Mouse (Mus musculus): ENCODE measurements around the gene Taldo1. TPM values are rescaled to one million over a fixed set of nuclear protein-coding genes. Genes with fewer than 3 reads are reported as not detected.
A peak's percentile ranks its signal among the peaks of the same experiment; 100 is the strongest.

Taldo1 gene
- 100 to 1,000 TPM; 120 to 128 TPM for total RNA-seq (2021)
- long read RNA-seq, experiment 1, transcript Taldo1-201 (8 exons, 1,229 nt): major isoform, 241 of 256 reads
- long read RNA-seq, experiment 1, partial matches to known transcripts: 4 of 256 reads
- long read RNA-seq, experiment 1, other reads (novel, unspliced or antisense): 11 of 256 reads
- long read RNA-seq, experiment 2, transcript Taldo1-201 (8 exons, 1,229 nt): major isoform, 216 of 223 reads
- long read RNA-seq, experiment 2, partial matches to known transcripts: 2 of 223 reads
- long read RNA-seq, experiment 2, other reads (novel, unspliced or antisense): 5 of 223 reads

- DNase-seq (ENCODE audit: low spot score in 2 of 2): peak; percentile 90 to 97
Measured at GRCm38 (mm10) chr7:141391625-141392551, at the start of gene Taldo1. Taldo1 (plus strand) TSS chr7:141392199.

GRCm38 (mm10) chr7:141343230-141343629 lies 48.8 kb upstream of the Taldo1 start:
- no peak for DNase-seq (ENCODE audit: low spot score in 2 of 2)

- DNase-seq (ENCODE audit: low spot score in 2 of 2): no peak
Measured at GRCm38 (mm10) chr7:141343696-141344095, 48.3 kb upstream of the Taldo1 start.

GRCm38 (mm10) chr7:141344787-141345186 lies 47.2 kb upstream of the Taldo1 start:
- DNase-seq (ENCODE audit: low spot score in 2 of 2): no peak

- DNase-seq (ENCODE audit: low spot score in 2 of 2): no peak
Measured at GRCm38 (mm10) chr7:141351061-141351460, 40.9 kb upstream of the Taldo1 start.

- no peak for DNase-seq (ENCODE audit: low spot score in 2 of 2)
Measured at GRCm38 (mm10) chr7:141355051-141355450, 36.9 kb upstream of the Taldo1 start.

- DNase-seq (ENCODE audit: low spot score in 2 of 2): no peak
Measured at GRCm38 (mm10) chr7:141355626-141356326, 36.2 kb upstream of the Taldo1 start.

- peak in 1 of 2 experiments; percentile 7 for DNase-seq (ENCODE audit: low spot score in 2 of 2)
Measured at GRCm38 (mm10) chr7:141356971-141357370, 35.0 kb upstream of the Taldo1 start.

GRCm38 (mm10) chr7:141361510-141361909 lies 30.5 kb upstream of the Taldo1 start:
- DNase-seq (ENCODE audit: low spot score in 2 of 2): no peak

GRCm38 (mm10) chr7:141363106-141363751 lies 28.8 kb upstream of the Taldo1 start:
- DNase-seq (ENCODE audit: low spot score in 2 of 2): peak in 1 of 2 experiments; percentile 47

- no peak for DNase-seq (ENCODE audit: low spot score in 2 of 2)
Measured at GRCm38 (mm10) chr7:141363752-141364125, 28.3 kb upstream of the Taldo1 start.

GRCm38 (mm10) chr7:141364349-141365048 lies 27.5 kb upstream of the Taldo1 start:
- DNase-seq (ENCODE audit: low spot score in 2 of 2): no peak

GRCm38 (mm10) chr7:141365049-141365445 lies 27.0 kb upstream of the Taldo1 start:
- no peak for DNase-seq (ENCODE audit: low spot score in 2 of 2)

GRCm38 (mm10) chr7:141367358-141367757 lies 24.6 kb upstream of the Taldo1 start:
- DNase-seq (ENCODE audit: low spot score in 2 of 2): no peak

GRCm38 (mm10) chr7:141369918-141370317 lies 22.1 kb upstream of the Taldo1 start:
- DNase-seq (ENCODE audit: low spot score in 2 of 2): no peak

GRCm38 (mm10) chr7:141371942-141372595 lies 19.9 kb upstream of the Taldo1 start:
- DNase-seq (ENCODE audit: low spot score in 2 of 2): no peak

GRCm38 (mm10) chr7:141373611-141374010 lies 18.4 kb upstream of the Taldo1 start:
- no peak for DNase-seq (ENCODE audit: low spot score in 2 of 2)

GRCm38 (mm10) chr7:141374399-141374798 lies 17.6 kb upstream of the Taldo1 start:
- no peak for DNase-seq (ENCODE audit: low spot score in 2 of 2)

GRCm38 (mm10) chr7:141379584-141379983 lies 12.4 kb upstream of the Taldo1 start:
- DNase-seq (ENCODE audit: low spot score in 2 of 2): no peak

Data from gastrocnemius, postnatal 4 days (tissue).